Mouse (Mus musculus) thymus, postnatal 14 days (tissue): ENCODE measurements around the gene Dzip1.

Experiments used
- DNase-seq: peaks from one replicate; pipeline ENCODE4 v3.0.0; 2021

Dzip1 gene

GRCm38 (mm10) chr14:118924673-118925615 lies at the start of gene Dzip1:
Dzip1 (minus strand) TSS chr14:118925460.
- peak; percentile 79 for DNase-seq

- DNase-seq, result no peak
Measured at GRCm38 (mm10) chr14:118972268-118972667, 47.0 kb upstream of the Dzip1 start.

GRCm38 (mm10) chr14:118967646-118968045 lies 42.4 kb upstream of the Dzip1 start:
- no peak for DNase-seq

DNA sequence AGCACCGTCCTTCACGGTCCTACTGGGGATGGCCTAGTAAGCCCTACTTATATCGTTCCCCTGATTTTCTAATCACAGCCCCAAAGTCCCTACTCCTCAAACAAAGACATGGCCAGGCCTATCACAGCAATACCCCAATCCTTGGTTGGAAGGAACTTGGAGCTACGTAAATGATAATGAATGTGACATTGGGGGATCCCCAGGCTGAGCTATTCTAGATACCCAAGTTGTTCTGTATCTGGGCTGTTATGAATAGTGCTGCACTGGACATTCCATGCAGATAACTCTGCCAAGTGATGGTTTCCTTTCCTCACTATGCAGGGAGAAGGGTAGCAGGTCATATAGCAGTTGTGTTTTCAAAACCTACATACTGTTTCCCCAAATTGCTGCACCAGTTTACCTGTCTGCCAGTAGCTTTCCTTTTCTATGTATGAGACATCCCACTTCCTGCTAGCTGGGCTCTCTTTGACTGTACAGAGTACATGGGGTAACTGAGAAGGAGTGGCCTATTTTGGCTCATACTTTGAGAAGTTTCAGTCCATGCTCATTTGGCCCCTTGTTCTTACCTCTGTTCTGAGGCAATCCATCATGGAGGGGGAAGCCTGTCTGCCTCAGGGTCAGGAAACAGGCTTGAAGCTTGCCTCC lies 40.2 kb upstream of the Dzip1 start:
- no peak for DNase-seq

DNA sequence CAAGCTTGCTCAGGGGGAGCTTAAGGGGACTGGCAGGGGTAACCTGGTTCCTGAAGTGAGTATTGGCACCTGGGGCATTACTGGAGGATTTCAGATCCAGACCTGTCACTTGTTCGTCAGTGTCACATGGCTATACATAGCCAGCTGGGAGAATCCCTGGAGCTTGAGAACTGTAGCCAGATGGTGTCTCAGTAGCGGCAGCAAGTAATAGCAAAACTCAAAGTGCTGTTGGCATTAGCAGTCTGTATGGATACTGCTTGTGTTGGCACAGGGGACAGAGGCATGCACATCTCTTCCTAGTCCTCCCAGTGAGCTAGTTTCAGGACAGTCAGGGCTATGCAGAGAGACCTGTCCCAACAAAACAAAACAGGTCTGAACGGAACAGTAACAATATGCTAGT lies 32.8 kb upstream of the Dzip1 start:
- no peak for DNase-seq

- no peak for DNase-seq
Measured at GRCm38 (mm10) chr14:118951912-118952583, 26.8 kb upstream of the Dzip1 start.

GRCm38 (mm10) chr14:118948841-118949240 lies 23.6 kb upstream of the Dzip1 start:
- DNase-seq, result no peak

DNA sequence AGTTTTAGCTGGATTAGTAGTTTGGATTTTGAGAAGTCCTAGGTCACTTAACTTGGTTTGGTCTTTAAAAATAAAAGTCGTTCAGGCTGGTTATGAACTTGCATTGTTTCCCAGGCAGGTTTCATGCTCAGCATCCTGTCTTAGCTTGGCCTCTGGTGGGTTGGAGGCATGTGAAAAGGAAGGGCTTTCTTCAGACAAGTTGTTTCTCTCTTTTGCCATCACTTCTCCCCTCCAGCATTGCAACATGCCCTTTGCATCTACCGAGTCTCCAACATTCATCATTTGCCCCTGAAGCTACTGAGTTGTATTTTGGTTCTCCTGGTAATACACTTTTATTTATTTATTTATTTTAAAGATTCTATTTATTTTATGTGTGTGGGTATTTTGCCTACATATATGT lies 19.4 kb upstream of the Dzip1 start:
- DNase-seq, result no peak

- no peak for DNase-seq
Measured at GRCm38 (mm10) chr14:118942076-118942475, 16.8 kb upstream of the Dzip1 start.

GRCm38 (mm10) chr14:118940796-118941495 lies 15.7 kb upstream of the Dzip1 start:
- DNase-seq, result peak; percentile 57

DNA sequence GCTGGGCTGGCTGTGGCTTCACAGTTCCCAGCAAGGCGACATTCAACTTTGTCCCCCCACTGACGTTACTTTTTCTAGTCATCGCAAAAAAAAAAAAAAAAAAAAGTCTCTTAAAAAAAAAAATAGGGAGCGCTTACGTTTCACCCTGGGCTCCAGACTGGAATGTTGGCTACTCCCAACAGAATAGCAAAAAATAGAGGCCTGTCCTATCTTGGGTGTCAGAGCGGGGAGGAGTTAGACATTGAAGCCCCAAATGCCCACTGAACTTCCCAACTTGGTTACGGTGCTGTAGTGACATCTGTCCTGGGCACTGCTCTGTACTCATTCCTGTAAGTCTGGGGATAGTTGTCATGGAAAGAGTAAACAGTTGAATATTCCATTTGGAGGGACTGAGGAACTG lies 13.3 kb upstream of the Dzip1 start:
- no peak for DNase-seq

- peak; percentile 99 for DNase-seq
Measured at GRCm38 (mm10) chr14:118937533-118938492, 12.6 kb upstream of the Dzip1 start, which contains the start of gene Dnajc3. Dnajc3 (plus strand) TSS chr14:118937976.

- DNase-seq, result no peak
Measured at GRCm38 (mm10) chr14:118936952-118937351, 11.7 kb upstream of the Dzip1 start.

DNA sequence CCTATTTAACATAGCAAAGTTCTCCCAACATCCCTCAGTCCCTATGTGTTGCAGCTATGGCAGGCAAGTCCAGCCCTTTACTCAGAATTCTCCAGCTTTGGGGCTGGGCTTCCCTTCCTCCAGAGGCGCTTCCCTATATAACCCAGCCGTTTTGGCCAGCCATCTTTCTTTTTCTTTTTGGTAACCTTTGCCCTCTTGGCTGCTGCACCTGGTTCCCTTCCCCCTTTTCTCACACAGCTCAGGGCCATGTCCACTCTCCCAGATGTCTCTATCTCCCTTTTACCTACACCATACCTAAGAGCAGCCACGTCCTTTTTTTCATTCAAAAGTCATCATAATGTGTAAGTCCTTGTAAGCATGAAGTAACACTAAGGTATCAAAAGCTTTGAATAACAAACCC lies 11.0 kb upstream of the Dzip1 start:
- no peak for DNase-seq

DNA sequence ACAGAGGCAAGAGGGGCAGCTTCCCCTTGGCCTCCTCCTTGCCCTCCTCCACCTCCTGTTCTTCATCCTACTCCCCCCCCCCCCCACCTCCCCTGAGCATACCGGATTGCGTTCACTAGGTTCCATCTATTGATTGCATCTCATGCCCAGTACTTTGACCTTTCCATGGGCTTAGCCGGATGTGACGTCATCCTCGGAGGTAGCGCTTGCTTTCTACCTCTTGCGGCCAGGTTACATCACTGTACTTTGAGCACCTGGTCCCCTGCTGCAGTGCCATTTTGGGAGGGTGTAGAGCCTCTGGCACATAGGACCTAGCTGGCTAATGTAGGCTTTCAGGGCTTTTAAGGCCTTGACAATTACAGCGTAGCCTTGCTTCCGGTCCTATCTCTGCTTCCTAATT lies 9.4 kb upstream of the Dzip1 start:
- DNase-seq, result no peak

GRCm38 (mm10) chr14:118932956-118933355 lies 7.7 kb upstream of the Dzip1 start:
- DNase-seq, result peak; percentile 64

- no peak for DNase-seq
Measured at GRCm38 (mm10) chr14:118931181-118931580, 5.9 kb upstream of the Dzip1 start.

GRCm38 (mm10) chr14:118930777-118931176 lies 5.5 kb upstream of the Dzip1 start:
- no peak for DNase-seq

- peak; percentile 79 for DNase-seq
Measured at GRCm38 (mm10) chr14:118929779-118930178, 4.5 kb upstream of the Dzip1 start.

DNA sequence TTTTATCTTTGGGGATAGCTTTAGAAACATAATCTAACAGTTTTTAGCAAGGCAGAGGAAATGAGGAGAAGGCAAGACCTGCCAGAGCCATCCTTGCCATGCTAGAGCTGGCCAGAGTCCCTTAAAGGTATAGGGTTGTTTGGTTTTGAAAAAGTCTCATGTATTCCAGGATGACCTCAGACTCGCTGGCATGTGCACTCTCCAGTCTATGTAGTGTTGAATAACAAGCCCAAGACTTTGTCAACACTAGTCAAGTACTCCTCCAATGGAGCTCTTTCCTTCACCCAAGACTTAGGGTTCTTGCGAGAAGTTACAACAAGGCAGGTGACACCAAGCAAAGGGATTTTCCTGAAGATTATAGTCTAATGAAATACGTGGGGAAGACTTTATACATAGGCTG lies 3.3 kb upstream of the Dzip1 start:
- no peak for DNase-seq

GRCm38 (mm10) chr14:118922667-118923184 lies 2.5 kb downstream of the Dzip1 start:
- DNase-seq, result peak; percentile 53
